Mouse (Mus musculus) testis, adult 2 months (tissue): Measurements from ENCODE around the gene 2410015M20Rik. TPM values are rescaled to one million over a fixed set of nuclear protein-coding genes. Genes with fewer than 3 reads are reported as not detected.

Experiments
- H3K27ac ChIP-seq: fragments of 200-500 bp; 2 replicates; pipeline ENCODE4 v1.5.1; 2012; ENCODE audit warnings: low read depth, low read length; ENCODE audit not compliant: control insufficient read depth, insufficient read depth
- H3K27me3 ChIP-seq: fragments of 200-500 bp; 2 replicates; pipeline ENCODE4 v1.6.1; 2012; ENCODE audit warnings: mild to moderate bottlenecking, low read length, moderate library complexity; ENCODE audit not compliant: control insufficient read depth, insufficient read depth
- H3K36me3 ChIP-seq: fragments of 200-500 bp; 2 replicates; pipeline ENCODE4 v1.6.1; 2012; ENCODE audit warnings: mild to moderate bottlenecking, low read length; ENCODE audit not compliant: control insufficient read depth, insufficient read depth
- H3K4me1 ChIP-seq: fragments of 200-500 bp; 2 replicates; pipeline ENCODE4 v1.6.1; 2012; ENCODE audit warnings: low read length; ENCODE audit not compliant: control insufficient read depth, insufficient read depth
- H3K4me3 ChIP-seq: fragments of 200-500 bp; 2 replicates; pipeline ENCODE4 v1.5.1; 2012; ENCODE audit warnings: low read depth, mild to moderate bottlenecking, low read length, moderate library complexity, mixed read lengths; ENCODE audit not compliant: control insufficient read depth
- CTCF ChIP-seq: fragments of 200-500 bp; IDR thresholded peaks from 2 replicates; pipeline ENCODE4 v1.5.1; 2012; ENCODE audit warnings: low read depth, mild to moderate bottlenecking, inconsistent platforms, low read length, moderate library complexity; ENCODE audit not compliant: control insufficient read depth, insufficient read depth, insufficient replicate concordance
- POLR2A ChIP-seq: fragments of 200-500 bp; IDR thresholded peaks from 2 replicates; pipeline ENCODE4 v1.6.1; 2012; ENCODE audit warnings: low read depth, mild to moderate bottlenecking, inconsistent platforms, low read length, moderate library complexity; ENCODE audit not compliant: control insufficient read depth
- polyA plus RNA-seq: library from polyadenylated mRNA; depleted of rRNA; stranded (reverse); fragments of >200 nt; gene quantifications from 2 replicates; pipeline ENCODE4 v1.2.3, GENCODE M21; 2012

2410015M20Rik gene
- polyA plus RNA-seq, 1 experiment, result 274 TPM

DNA sequence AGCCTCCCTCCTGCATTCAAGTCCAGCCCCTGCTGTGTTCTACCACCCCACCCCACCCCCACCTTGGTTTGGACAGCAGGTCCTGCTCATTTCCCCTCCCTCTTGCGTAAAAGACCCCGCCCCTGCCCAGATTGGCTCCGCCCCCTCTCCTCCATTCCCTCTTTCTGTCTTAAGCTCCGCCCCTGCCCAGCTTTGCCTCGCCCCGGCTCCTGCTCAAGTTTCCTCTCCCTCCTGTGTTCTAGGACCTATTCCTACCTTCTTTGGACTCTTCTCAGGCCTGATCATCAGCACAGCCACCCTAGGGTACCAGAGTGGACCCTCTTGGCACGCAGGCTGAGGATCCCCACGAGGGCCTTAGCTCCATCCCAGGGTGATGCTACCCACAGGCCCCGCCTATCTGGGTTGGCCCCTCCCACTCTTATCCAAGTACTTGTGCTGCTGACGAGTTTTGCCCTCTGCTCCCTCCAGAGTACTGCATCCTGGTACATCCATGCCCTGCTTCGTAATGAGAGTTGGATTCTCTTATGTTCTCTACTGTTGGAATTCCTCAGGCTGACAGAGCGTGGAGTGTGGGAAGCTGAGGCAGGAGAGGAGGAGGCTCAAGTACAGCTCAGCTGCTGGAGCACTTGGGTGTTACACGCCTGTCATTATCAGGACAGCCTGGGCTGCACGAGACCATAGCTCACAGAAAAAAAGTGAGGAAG, 2.4 kb upstream of the 2410015M20Rik start:
- peak overlapping the region; percentile 68 for H3K27ac ChIP-seq
- H3K4me3 ChIP-seq, result peak overlapping the region; percentile 99
- H3K4me1 ChIP-seq, result peaks cover 15% of the 10 kb centered on the region
- H3K27me3 ChIP-seq, result no peaks in the 10 kb centered on the region
- TF ChIP-seq CTCF, result no peak
- no peak for TF ChIP-seq POLR2A
- H3K36me3 ChIP-seq, result no peaks in the 10 kb centered on the region

- H3K27ac ChIP-seq, result no peak overlapping the region
- H3K27me3 ChIP-seq, result no peaks in the 10 kb centered on the region
- H3K36me3 ChIP-seq, result no peaks in the 10 kb centered on the region; the same call in 1 of the 2 replicates
- TF ChIP-seq CTCF (no peak), POLR2A (0 out of 2 replicates have a peak, but pooled peaks have one; percentile 1)
- peak overlapping the region; percentile 99 for H3K4me3 ChIP-seq
- H3K4me1 ChIP-seq, result peaks cover 15% of the 10 kb centered on the region
These were observed 1.8 kb upstream of the 2410015M20Rik start for GRCm38 (mm10) chr17:56611323-56611722.

- Histone ChIP-seq H3K4me3 (peak overlapping the region; percentile 99), H3K27me3 (no peaks in the 10 kb centered on the region), H3K27ac (peak overlapping the region; percentile 19), H3K4me1 (peaks cover 11% of the 10 kb centered on the region), H3K36me3 (no peaks in the 10 kb centered on the region; the same call in 1 of the 2 replicates)
- TF ChIP-seq POLR2A (no peak), CTCF (no peak)
These were observed 872 bp downstream of the 2410015M20Rik start for GRCm38 (mm10) chr17:56608699-56609098.

GRCm38 (mm10) chr17:56607521-56608062, 2.0 kb downstream of the 2410015M20Rik start:
- Histone ChIP-seq H3K4me3 (peak overlapping the region; percentile 70), H3K36me3 (no peaks in the 10 kb centered on the region; the same call in 1 of the 2 replicates), H3K27me3 (no peaks in the 10 kb centered on the region), H3K27ac (no peak overlapping the region), H3K4me1 (peaks cover 11% of the 10 kb centered on the region)
- TF ChIP-seq CTCF (no peak), POLR2A (no peak)

DNA sequence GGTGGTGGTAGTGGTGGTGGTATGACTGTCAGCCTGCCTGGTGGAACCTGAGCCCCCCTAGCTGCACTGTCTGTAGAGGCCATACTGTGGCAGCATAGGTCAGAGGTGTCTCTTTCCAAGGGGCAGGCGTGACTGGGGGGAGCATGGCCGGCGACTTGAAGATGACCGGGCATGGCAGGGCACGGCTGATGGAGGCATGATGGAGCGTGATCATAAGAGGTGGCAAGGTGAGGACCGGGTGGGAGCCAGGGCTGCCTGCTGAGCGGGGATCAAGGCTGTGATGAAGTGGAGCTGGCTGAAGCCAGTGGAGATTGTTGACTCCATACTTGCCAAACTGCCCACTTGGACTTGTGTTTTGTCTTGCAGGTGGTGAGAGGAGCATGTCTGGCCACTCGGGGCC, 4.1 kb downstream of the 2410015M20Rik start:
- no peaks in the 10 kb centered on the region for H3K27me3 ChIP-seq
- H3K4me3 ChIP-seq, result no peak overlapping the region
- peaks cover 8% of the 10 kb centered on the region for H3K4me1 ChIP-seq
- H3K27ac ChIP-seq, result no peak overlapping the region
- no peaks in the 10 kb centered on the region; the same call in none of the 2 replicates for H3K36me3 ChIP-seq
- TF ChIP-seq POLR2A, result no peak
- no peak for TF ChIP-seq CTCF

- no peaks in the 10 kb centered on the region; the same call in none of the 2 replicates for H3K36me3 ChIP-seq
- H3K4me1 ChIP-seq, result peaks cover 3% of the 10 kb centered on the region
- no peak overlapping the region for H3K4me3 ChIP-seq
- no peaks in the 10 kb centered on the region for H3K27me3 ChIP-seq
- no peak for TF ChIP-seq CTCF
- TF ChIP-seq POLR2A, result no peak
- H3K27ac ChIP-seq, result no peak overlapping the region
These were observed 5.1 kb downstream of the 2410015M20Rik start for GRCm38 (mm10) chr17:56604422-56604821.

DNA sequence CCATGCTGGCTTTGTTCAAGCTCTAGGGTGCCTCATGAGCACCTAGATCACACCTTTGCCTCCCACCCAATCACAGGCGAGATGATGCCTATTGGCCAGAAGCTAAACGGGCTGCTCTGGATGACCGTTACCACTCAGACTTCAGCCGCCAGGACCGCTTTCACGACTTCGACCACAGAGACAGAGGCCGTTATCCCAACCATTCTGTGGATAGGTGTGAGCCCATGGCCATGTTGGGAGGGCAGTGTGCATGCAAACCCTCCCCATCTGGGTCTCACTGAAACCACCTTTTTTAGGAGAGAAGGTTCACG, 5.5 kb downstream of the 2410015M20Rik start:
- TF ChIP-seq POLR2A (no peak), CTCF (no peak)
- no peak overlapping the region for H3K4me3 ChIP-seq
- peaks cover 3% of the 10 kb centered on the region for H3K4me1 ChIP-seq
- no peaks in the 10 kb centered on the region; the same call in none of the 2 replicates for H3K36me3 ChIP-seq
- no peak overlapping the region for H3K27ac ChIP-seq
- no peaks in the 10 kb centered on the region for H3K27me3 ChIP-seq
